Mouse (Mus musculus) layer of hippocampus, adult 8-10 months (tissue): Measurements from ENCODE around the gene Ormdl2. TPM values are rescaled to one million over a fixed set of nuclear protein-coding genes. Genes with fewer than 3 reads are reported as not detected.

Experiments
- DNase-seq, 2 experiments: peaks; one replicate each; pipeline ENCODE4 v3.0.0; 2022; ENCODE audit warnings: low spot score in 2 of 2
- total RNA-seq, 4 experiments: library from RNA; stranded (reverse); gene quantifications; 2 replicates each; pipeline ENCODE4 v1.2.4; 2022

Ormdl2 gene
- total RNA-seq, 4 experiments from 2014 or later = 8.9 to 10.5 (median 9.6) TPM

GRCm38 (mm10) chr10:128804271-128805091 is 17.0 kb downstream of the Ormdl2 start, which contains the start of gene Tmem198b:
Gene Tmem198b, minus strand, starts transcription at chr10:128804370.
- peak; percentile 66 to 78 for DNase-seq

GRCm38 (mm10) chr10:128803771-128804270 is 17.6 kb downstream of the Ormdl2 start, which contains the start of gene Dnajc14:
Gene Dnajc14, plus strand, starts transcription at chr10:128804062.
- peak; percentile 71 to 77 for DNase-seq

- DNase-seq = no peak
These were observed 18.1 kb downstream of the Ormdl2 start for GRCm38 (mm10) chr10:128803361-128803760.

- DNase-seq = no peak
These were observed 18.5 kb downstream of the Ormdl2 start for GRCm38 (mm10) chr10:128802956-128803355.

GRCm38 (mm10) chr10:128801981-128802495 is 19.4 kb downstream of the Ormdl2 start:
- DNase-seq = no peak

GRCm38 (mm10) chr10:128798676-128799075 is 22.8 kb downstream of the Ormdl2 start:
- DNase-seq = no peak

- DNase-seq = no peak
These were observed 25.9 kb downstream of the Ormdl2 start for GRCm38 (mm10) chr10:128795581-128795980.

GRCm38 (mm10) chr10:128794391-128794790 is 27.1 kb downstream of the Ormdl2 start:
- no peak for DNase-seq

GRCm38 (mm10) chr10:128793258-128793657 is 28.2 kb downstream of the Ormdl2 start:
- DNase-seq = no peak

- DNase-seq = no peak
These were observed 29.4 kb downstream of the Ormdl2 start for GRCm38 (mm10) chr10:128792041-128792440.

GRCm38 (mm10) chr10:128790398-128791124 is 30.9 kb downstream of the Ormdl2 start, which contains the start of gene Mmp19:
Gene Mmp19, plus strand, starts transcription at chr10:128790910.
- DNase-seq = no peak

- no peak for DNase-seq
These were observed 41.2 kb downstream of the Ormdl2 start for GRCm38 (mm10) chr10:128780200-128780599.

GRCm38 (mm10) chr10:128779011-128779795 is 42.2 kb downstream of the Ormdl2 start:
- DNase-seq = no peak

- DNase-seq = no peak
These were observed 43.0 kb downstream of the Ormdl2 start for GRCm38 (mm10) chr10:128778441-128778840.

GRCm38 (mm10) chr10:128773685-128774084 is 47.8 kb downstream of the Ormdl2 start:
- no peak for DNase-seq

GRCm38 (mm10) chr10:128772895-128773294 is 48.5 kb downstream of the Ormdl2 start:
- DNase-seq = no peak

Other genes with a start within 250 kb of the Ormdl2 start
- 1 to 10 TPM; 6.8 to 8.4 (median 8.1) TPM for gene Erbb3, start 232.0 kb downstream of the Ormdl2 start, total RNA-seq
- gene Rps26, start 194.9 kb downstream of the Ormdl2 start, total RNA-seq = 100 to 1,000 TPM; 141 to 325 (median 239) TPM
- gene Ikzf4, start 175.7 kb downstream of the Ormdl2 start, total RNA-seq = 10 to 100 TPM; 15.5 to 19.8 (median 16.2) TPM
- 10 to 100 TPM; 12.0 to 16.6 (median 14.3) TPM for gene Suox, start 147.6 kb downstream of the Ormdl2 start, total RNA-seq
- 100 to 1,000 TPM; 132 to 151 (median 135) TPM for gene Rab5b, start 125.4 kb downstream of the Ormdl2 start, total RNA-seq
- 1 to 10 TPM in 3 of 4 experiments, under 1 TPM in 1; 0.62 to 2.4 (median 1.1) TPM for gene Pmel, start 117.5 kb downstream of the Ormdl2 start, total RNA-seq
- gene Cdk2, start 116.6 kb downstream of the Ormdl2 start, total RNA-seq = 1 to 10 TPM; 2.5 to 4.3 (median 3.4) TPM
- gene Dgka, start 76.8 kb downstream of the Ormdl2 start, total RNA-seq = 10 to 100 TPM; 11.3 to 15.4 (median 13.9) TPM
- gene Pym1, start 73.8 kb downstream of the Ormdl2 start, total RNA-seq = 10 to 100 TPM; 19.6 to 27.3 (median 25.7) TPM
- 1 to 10 TPM in 2 of 4 experiments, under 1 TPM in 2; 0.64 to 3.3 (median 1.5) TPM for gene Mmp19, start 30.7 kb downstream of the Ormdl2 start, total RNA-seq
- gene Dnajc14, start 17.6 kb downstream of the Ormdl2 start, total RNA-seq = 10 to 100 TPM; 60.8 to 71.5 (median 65.6) TPM
- 10 to 100 TPM in 3 of 4 experiments, 1 to 10 TPM in 1; 9.5 to 13.9 (median 11.6) TPM for gene Tmem198b, start 17.3 kb downstream of the Ormdl2 start, total RNA-seq
- gene Sarnp, start 4.3 kb downstream of the Ormdl2 start, total RNA-seq = 10 to 100 TPM; 32.7 to 41.2 (median 35.1) TPM
- 10 to 100 TPM; 19.9 to 22.7 (median 22.3) TPM for gene Gdf11, start 70.1 kb upstream of the Ormdl2 start, total RNA-seq
- gene Cd63, start 79.3 kb upstream of the Ormdl2 start, total RNA-seq = 100 to 1,000 TPM in 2 of 4 experiments, 10 to 100 TPM in 2; 76.9 to 199 (median 126) TPM
- 1 to 10 TPM; 4.5 to 7.8 (median 7.2) TPM for gene Rdh5, start 101.2 kb upstream of the Ormdl2 start, total RNA-seq
- 100 to 1,000 TPM in 2 of 4 experiments, 10 to 100 TPM in 2; 69.0 to 104 (median 90.6) TPM for gene Bloc1s1, start 102.4 kb upstream of the Ormdl2 start, total RNA-seq
- 10 to 100 TPM; 29.5 to 35.4 (median 31.6) TPM for gene Itga7, start 112.2 kb upstream of the Ormdl2 start, total RNA-seq
- not detected for gene Mettl7b, start 139.3 kb upstream of the Ormdl2 start, total RNA-seq
- gene Olfr9, start 167.8 kb upstream of the Ormdl2 start, total RNA-seq = not detected
- not detected for gene Olfr763, start 189.1 kb upstream of the Ormdl2 start, total RNA-seq
- not detected for gene Olfr764-ps1, start 218.3 kb upstream of the Ormdl2 start, total RNA-seq
- not detected for gene Olfr765, start 228.4 kb upstream of the Ormdl2 start, total RNA-seq
- gene Olfr766-ps1, start 247.3 kb upstream of the Ormdl2 start, total RNA-seq = not detected